Mouse (Mus musculus): Measurements from ENCODE around the gene Popdc2.

Popdc2 gene

DNA sequence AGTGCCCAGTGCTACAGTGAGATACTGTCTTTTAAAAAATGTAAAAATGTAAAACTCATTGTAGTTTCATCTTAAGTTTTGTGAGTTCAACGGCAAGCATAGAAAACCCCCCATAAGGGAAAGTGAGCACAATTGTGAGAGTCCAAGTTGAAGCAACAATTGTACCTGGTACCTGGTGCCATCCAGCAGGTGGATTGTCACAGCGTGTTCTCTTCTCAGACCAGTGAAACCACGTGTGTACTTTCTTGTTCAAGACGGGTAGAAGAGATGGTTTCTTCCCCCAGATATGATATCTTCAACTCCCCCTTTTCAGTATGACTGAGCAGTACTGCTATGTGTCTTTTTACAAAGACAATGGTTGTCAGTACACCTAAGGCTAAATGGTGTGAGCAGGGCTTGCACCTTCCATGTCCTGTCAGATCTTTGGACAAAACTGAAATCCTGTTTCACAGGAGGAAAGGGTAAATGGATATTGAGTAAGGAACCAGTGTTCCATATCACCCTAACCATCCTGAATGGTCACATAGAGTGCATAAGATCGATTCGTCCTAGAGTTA is 3.7 kb upstream of the Popdc2 start:
- DNase-seq: no peak

DNA sequence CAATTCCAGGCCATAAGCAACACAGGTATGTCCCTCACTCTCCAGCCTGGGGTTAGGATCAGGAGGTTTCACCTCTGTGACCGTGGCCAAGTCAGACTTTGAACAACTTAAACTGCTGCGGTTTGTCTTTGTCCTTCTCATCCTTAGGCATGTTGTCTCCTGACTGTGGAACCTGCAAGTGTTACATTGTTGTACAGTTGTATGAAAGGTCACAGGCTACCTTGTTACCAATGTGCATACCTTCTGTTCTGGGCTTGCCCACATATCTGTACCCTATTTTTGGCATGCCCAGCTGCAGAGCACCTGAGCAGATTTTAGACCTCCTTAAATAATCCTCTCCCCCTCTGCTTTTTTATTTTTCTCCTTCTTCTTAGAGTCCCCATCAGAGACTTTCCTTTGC is 2.8 kb upstream of the Popdc2 start:
- DNase-seq: no peak

DNA sequence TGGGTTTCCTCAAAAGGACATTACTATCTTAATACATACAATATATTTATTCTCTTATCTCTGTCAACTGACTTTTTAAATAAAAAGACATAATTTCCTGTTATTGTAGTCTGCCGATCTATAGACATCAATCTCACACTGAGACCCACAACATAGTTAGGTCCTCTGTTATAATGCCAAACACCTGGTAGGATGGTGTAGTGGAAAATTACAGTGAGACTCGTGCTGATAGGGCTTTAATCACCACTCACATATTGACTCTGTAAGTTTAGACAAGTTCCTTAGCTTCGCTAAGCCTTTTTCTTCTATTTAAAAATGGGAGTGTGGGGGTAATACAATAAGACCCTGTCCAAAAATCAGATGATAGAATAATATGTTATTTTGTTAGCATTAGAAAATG is 2.2 kb upstream of the Popdc2 start:
- DNase-seq: no peak

DNA sequence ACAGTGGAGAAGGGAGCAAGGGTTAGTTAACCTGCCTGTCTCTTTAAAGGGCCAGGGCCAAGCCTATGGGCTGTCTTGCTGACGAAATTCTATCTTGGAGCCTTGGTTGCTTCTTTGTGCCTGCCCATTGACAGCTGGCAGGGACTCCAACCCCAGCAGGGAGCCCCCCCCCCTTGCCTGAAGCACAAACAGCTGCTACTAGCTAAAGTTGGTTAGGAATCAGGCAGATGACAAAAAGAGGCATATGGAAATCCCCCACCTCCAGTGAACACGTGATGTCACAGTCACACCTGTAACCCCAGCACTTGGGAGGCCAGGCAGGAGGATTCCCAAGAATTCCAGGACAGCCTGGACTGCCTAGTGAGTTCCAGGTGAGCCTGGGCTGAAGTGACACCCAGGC is 1.7 kb upstream of the Popdc2 start:
- DNase-seq: no peak

DNA sequence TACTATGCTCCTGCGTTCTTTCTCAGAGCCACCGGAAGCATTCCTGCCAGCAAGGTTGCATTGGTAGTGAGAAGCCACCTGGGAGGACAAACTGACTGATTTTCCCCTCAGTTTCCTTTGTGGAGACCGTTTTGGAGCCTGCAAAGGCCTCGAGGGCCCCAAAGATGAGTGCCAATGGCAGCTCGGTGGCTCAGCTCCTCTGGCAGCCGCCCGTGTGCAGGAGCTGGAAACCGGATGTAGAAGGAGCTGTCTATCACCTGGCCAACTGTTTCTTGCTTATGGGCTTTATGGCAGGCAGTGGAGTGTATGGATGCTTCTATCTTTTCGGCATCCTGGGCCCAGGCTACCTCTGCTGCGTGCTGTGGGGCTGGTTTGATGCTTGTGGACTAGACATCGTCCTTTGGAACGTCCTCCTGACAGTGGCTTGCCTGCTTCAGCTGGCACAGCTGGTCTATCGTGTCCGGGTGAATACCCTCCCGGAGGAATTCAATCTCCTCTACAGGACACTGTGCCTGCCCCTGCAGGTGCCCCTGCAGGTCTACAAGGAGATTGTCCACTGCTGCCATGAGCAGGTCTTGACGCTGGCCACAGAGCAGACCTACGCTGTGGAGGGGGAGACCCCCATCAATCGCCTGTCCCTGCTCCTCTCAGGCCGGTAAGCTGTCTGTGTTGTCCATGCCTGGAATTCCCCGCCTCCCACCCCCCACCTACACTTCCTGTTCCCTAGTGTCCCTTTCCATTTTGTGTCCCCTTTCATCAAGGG is 665 bp downstream of the Popdc2 start:
- no peak for DNase-seq

DNA sequence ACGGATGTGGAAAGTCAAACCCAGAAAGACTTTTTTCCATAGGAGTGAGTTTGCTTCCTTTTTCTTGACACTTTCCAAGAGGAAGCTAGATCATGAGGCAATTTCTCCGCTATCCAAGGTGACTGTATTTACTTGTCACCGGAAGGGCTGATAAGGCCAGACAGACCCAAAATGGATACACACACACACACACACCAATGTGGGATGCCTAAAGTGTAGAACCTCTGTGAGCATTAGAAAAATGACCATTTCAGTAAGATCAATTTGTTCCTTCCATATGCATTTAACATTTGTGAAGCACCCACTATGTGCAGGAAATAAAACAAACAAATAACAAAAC is 1.2 kb downstream of the Popdc2 start:
- DNase-seq: no peak

DNA sequence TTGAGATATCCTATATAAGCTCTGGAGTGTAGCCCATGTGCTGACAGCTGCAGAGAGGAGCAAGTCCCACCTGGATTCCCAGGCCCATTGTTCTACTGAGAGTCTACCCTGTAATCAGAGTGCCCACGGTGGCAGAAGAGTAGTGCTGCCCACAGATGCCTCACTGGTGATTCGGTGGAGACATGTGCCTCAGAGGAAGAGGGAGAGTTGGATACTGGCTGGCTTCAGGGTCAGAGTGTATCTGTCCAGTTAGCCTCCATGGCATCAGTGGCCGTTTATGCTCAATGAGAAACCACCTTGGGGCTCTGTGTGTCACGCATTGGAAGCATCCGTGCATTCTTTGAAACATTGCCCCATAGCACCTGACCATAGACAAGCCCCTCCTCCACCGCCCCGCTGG is 1.6 kb downstream of the Popdc2 start:
- DNase-seq: no peak

DNA sequence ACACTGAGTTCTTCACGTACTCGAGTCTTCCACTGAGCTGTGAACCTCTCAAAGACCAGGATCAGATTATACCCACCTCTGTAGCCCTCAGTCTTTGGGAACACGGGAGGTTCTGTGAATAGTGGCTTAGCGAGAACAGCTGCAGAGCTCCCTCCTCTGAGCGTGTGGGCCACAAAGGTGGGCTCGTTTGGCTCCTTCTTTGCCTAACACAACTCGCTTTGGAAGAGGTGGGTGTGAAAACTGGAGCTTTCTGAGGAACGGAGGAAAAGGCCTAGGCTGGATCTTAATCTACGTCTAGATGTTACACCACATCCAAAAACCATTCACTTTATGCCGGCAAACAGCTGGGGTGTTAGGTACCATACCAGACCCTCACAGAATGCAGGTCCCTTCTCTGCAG is 3.4 kb downstream of the Popdc2 start:
- no peak for DNase-seq

DNA sequence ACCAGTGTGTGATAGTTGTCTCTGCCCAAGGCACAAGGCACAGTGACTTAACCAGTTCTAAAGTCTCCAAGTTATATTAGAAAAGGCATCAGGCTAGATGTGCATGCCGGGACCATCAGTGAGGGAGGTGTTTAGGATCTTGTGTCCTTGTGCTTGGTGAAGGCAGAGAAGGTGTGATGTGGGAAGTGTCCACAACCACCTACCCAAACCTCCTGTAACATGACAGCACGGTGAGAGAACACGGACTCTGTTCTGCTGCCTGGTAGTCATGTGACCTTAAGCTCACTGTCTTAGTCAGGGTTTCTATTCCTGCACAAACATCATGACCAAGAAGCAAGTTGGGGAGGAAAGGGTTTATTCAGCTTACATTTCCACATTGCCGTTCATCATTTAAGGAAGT is 4.2 kb downstream of the Popdc2 start:
- DNase-seq: no peak

DNA sequence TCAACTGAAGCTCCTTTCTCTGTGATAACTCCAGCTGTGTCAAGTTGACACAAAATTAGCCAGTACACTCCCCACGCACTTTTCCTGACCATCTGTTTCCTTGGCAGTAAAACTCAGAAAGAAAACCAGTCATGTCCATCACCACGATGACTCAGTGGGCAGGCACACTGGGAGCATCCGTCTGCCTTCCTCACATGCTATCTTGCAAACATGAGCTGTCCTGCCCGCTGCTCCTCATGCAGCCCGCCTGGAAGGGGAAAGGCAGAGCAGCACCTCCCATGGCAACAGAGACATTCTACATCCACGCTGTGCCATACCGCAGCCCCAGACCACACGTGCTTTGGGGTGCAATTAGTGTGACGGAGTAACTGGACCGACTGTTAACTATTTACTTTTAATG is 6.3 kb downstream of the Popdc2 start:
- DNase-seq: no peak

DNA sequence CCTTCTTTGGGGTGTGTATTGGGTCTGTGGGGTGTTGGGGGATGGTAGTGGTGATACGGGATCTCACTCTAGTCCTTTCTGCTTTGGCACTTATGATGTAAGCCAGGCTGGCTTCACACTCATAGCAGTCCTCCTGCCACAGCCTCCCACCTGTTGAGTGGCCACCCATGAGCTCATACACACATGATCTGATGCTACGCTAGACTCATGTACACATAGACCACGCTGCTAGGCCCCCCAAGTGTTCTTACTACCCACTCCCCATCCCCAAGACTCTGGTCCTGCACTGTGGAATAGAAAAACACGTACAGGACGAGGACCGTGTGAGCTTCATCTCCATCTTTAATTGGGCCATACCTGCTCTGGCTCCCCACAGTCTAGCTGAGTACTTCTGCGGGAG is 7.0 kb downstream of the Popdc2 start:
- no peak for DNase-seq

DNA sequence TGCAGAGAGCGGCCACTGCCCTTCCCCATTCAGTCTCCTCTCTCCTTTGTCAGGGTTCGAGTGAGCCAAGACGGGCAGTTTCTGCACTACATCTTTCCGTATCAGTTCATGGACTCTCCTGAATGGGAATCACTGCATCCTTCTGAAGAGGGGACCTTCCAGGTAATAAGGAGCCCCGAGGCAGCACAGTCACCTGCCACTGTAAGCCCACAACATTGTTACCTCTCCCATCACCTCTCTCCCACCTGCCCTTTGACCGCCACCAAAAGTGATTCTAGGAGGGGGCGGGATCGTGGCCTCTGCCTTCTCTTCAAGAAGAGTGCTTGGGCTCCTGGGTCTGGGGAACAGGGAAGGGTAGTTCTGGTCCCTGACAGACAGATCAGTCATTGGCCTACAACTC is 7.4 kb downstream of the Popdc2 start:
- no peak for DNase-seq

DNA sequence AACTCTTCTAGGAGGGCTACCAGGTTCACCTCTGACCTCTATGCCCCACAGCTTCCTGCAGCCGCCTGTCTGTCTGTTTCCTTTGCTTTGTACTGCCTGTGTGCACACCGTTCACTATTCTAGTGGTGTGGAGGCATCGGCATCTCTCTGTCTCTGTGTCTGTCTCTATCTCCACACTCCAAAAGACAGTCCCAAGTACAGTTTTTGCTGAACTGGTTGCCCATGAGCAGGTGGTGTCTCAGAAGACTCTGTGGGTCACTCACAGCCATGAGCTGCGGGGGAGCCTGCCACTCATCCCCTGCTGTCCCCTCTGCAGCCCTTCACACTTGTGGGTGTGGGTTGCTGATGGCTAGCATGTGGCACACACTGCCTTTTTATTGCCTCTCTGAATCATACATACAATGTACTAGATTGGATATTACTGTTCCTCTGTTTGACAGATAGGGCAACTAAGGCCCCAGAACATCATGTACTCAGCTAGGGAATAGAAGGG is 8.0 kb downstream of the Popdc2 start:
- DNase-seq: no peak

DNA sequence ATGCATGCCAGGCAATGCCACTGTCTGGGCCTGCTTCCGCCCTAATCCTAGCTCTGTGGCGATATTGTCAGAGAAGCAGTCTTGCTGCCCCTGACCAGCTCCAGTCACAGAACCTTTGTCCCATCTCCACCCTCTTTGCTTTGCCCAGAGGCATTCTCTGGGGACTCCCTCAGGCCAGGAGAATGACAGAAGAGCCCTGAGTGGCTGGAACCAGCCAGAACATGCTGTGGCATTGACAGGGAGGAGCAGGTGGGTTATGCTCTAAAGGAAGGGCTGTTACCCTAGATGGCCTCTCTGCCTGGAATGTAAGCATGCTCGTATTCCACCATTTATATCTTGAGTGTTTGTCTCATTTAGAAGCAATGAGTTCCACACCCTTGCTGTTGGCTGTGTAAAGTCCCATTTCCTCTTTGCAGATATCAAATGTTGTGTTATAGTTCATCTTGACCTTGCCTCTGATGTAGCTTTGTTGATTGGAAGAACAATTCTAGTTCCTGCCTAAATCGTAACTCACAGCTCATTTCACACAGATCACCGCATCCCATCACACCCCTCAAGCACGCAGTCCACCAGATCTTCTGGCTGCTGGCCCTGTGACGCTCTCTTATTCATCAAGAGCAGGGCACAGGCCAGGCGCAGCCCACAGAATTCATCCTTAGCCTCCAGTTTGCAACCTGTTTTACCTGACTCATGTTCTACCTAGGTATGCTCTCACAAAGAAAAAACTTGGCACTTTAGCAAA is 8.8 kb downstream of the Popdc2 start:
- DNase-seq: no peak

DNA sequence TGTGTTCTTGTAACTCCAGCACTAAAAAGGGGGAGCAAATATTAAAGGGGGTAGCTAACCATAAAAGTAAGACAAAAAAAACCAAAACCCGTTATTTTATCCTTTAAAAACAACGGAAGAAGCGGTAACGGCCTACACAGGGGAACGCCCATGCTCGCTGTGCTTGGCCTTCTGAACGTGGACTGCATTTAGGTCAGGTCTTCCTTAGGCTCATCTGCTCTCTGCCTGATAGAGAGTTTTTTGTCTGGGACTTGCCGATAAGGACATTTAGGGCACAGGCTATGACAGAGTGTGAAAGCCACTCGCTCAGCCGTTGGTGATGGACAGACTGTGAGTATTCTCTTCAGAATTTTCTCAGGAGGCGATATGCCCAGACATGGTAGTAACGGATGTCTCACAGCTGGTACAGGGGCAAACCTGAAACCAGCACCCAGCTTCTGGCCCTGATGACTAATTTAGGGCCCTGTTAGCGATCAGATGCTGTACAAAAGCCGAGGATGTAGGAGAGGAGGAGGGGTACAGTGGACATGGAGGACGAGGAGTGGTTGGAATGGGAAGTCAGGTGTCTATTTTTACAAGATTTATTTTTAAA is 9.8 kb downstream of the Popdc2 start:
- no peak for DNase-seq

DNA sequence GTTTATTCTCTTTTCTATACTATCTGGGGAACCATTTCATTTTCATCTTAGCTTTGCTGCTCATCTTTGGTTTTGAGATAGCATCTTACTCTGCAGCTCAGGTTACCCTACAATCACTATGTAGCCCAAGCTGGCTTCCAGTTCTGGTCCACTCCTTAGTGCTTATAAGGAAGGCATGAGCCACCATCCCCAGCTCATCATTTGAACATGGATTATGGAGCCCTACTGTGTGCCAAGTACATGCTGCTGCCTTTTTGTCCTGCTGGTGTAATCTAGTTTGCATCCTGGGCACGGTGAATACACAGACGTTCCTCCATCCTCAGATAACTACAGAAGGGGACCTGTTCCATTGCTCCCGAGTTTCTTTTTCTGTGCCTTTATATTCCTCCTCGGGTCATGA is 10.9 kb downstream of the Popdc2 start:
- DNase-seq: no peak

DNA sequence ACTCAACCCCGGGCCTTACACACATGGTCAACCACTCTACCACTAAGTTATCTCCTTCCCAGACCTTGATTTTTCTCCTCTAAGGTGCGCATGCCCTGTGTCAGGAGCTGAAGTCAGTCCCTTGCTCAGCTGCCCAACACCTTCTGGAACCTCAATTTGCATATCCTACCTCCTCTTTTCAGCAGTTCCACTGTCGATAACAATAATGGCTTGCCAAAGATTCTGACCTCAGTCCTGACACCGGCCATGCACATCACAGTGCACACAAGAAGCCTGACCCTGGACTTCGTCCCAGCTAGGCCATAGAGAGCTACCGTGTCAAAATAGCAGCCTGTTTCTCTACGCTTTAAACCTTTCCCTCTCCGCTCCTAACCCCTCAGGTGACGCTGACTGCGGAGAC is 11.4 kb downstream of the Popdc2 start:
- no peak for DNase-seq

DNA sequence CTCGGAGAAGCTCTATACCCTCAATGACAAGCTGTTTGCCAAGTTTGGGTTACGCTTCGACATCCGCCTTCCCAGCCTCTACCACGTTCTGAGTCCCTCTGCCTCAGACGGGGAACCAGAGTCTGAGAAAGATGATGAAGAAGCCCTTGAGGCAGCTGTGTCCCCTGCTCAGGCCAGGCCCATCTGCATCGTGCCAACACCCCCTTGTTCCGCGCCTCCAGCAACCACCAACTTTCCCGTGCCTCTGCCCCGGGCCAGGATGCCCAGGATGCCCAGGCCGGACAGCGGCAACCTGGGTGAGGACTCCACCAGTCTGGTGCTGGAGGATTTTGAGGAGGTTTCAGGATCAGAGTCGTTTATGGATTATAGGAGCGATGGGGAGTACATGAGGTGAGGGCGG is 11.9 kb downstream of the Popdc2 start:
- no peak for DNase-seq

DNA sequence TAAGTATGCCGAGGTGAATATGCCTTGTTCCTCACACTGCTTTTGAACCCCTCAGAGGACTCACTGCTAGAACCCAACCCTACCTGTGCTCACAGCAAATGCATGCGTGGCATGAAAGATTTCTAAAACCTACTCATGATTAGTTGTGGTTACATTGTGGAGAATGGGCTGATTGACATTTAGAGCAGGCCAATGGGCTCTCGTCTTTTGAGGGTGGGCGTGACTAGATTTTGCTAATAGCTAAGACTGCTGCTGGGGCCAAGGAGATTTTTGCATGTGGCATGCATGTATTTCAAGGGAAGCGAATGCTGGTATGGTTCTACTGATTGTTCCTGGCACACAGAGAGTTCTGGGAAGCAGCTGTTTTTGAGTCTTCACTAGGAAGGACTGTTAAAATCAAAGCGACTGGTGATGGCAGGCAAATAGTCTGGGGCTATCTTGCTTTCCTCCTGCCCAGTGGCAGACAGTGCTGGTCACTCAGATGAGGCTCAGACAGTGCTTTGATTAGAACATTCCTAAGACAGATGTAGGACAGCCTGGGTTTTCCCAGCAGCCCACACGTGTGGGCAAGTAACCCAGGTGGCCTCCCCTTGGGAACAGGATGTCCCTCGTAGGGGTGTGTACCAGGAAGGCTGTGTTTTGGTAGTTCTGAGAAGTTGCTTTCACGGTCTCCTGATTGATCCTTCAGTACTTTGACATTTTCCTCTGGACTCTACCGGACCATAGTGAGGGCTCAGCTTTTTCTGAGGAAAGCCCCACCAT is 12.6 kb downstream of the Popdc2 start:
- DNase-seq: no peak

DNA sequence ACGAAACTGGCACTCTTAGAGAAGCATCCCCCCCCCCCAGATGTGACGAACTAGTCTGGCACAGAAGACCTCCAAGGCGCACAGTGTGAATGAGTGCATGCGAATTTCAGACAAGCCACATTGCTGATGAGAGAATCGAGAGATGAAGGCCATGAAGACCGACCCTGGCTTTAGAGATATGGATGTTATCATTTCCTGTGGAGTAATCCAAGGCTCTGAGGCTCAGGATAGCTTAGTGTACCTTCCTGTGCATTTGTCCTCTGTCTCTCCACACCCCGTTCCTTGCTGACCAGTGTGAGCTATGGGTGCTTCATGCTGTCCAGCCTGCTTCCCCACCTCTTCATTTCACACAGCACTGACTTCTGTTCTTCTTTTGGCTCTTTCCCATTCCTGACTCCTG is 13.2 kb downstream of the Popdc2 start:
- no peak for DNase-seq

DNA sequence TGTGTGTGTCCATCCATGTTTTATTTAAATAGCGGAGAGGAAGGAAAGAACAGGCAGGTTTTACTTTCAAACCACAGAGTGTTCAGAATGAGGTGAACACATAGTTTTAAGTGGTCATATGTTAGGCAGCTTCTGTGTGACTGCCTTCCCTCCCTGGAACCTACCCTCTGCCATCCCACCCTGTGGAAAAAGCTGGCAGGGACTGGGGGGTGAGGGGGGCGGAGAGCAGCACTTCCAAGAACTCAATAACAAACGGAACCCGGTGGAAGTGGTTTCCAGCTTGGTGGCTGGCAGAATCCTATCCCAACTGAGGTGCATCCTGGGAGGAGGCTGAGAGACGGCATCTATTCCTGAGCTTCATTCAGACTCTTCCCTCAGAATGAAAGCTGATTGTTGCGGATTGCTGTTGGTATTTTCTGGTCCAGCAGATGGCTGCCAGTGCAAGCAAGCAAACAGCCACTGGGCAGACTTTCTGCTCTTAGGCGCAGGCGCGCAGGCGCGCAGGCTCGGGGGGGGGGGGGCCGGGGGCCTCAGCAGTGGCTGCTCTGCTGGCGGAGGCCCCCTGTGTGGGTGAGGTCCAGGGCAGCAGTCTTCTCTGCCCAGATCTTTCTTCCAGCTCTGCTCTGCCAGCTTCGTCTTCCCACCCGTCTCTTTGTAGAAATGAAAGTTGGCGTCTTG is 14.3 kb downstream of the Popdc2 start:
- DNase-seq: peak; percentile 23 to 33

DNA sequence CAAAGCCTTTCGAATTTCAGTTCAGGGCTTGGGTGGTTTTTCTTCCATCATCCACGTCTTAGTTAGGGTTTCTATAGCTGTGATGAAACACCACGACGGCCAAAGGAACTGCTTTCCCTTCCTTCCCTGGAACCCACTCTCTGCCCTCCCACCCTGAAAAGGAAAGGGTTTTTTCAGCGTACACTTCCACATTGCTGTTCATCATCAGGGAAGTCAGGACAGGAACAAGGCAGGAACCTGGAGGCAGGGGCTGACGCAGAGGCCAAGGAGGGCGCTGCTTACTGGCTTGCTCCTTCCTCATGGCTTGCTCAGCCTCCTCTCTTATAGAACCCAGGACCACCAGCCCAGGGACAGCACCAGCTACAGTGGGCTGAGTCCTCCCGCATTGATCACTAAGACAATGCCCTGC is 14.8 kb downstream of the Popdc2 start:
- DNase-seq: peak in 1 of 2 experiments; percentile 11

DNA sequence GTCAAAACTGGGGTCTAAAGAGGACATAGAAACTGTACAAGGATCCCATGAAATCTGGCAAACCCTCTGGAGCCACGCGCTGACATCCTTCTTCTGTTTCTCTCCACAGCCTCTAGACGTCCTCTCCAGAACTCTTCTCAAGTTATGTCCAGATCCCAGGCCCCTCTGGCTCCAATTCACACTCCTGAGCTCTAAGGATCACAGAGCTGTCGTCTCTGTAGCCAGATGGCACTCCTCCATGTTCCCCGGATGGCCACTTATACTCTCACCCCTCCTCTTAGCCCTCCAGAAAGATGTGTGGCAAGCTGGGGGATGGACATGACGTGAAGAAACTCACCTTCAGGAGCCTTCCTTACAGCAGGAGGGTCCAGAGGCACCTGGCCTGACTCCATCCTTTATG is 15.5 kb downstream of the Popdc2 start:
- DNase-seq: no peak
